Mouse (Mus musculus) kidney, embryonic 16.5 days (tissue): ENCODE data around the gene Hbs1l. TPM values are rescaled to one million over a fixed set of nuclear protein-coding genes. Genes with fewer than 3 reads are reported as not detected.
A peak's percentile ranks its signal among the peaks of the same experiment; 100 is the strongest.

ENCODE experiments used
- ATAC-seq: fragments of 200-750 bp; cut with Nextera tagmentation; 2 replicates; pipeline ENCODE4 v1.8.0; 2017; ENCODE audit warnings: moderate TSS enrichment; ENCODE audit not compliant: low FRiP score, low TSS enrichment
- H3K27ac ChIP-seq: fragments of 300-500 bp; sonication (generic); 2 replicates; pipeline ENCODE4 v1.5.1; 2014; ENCODE audit warnings: low read length
- H3K27me3 ChIP-seq: fragments of 300-500 bp; sonication (generic); 2 replicates; pipeline ENCODE4 v1.6.1; 2014; ENCODE audit warnings: low read length, control low read depth, mixed read lengths; ENCODE audit not compliant: insufficient read depth
- H3K36me3 ChIP-seq: fragments of 300-500 bp; sonication (generic); 2 replicates; pipeline ENCODE4 v1.6.1; 2014; ENCODE audit warnings: low read length, control low read depth, mixed read lengths; ENCODE audit not compliant: insufficient read depth
- H3K4me1 ChIP-seq: fragments of 300-500 bp; sonication (generic); 2 replicates; pipeline ENCODE4 v1.6.1; 2014; ENCODE audit warnings: low read length, control low read depth, mixed read lengths; ENCODE audit not compliant: insufficient read depth
- H3K4me2 ChIP-seq: fragments of 300-500 bp; sonication (generic); replicated peaks from 2 replicates; pipeline ENCODE4 v1.6.1; 2014; ENCODE audit warnings: low read depth, low read length
- H3K4me3 ChIP-seq: fragments of 300-500 bp; sonication (generic); 2 replicates; pipeline ENCODE4 v1.5.1; 2014; ENCODE audit warnings: mild to moderate bottlenecking, low read length
- H3K9ac ChIP-seq: fragments of 300-500 bp; sonication (generic); replicated peaks from 2 replicates; pipeline ENCODE4 v1.6.1; 2014; ENCODE audit warnings: low read length
- H3K9me3 ChIP-seq: fragments of 300-500 bp; sonication (generic); 2 replicates; pipeline ENCODE4 v1.6.1; 2016; ENCODE audit warnings: low read length, control low read depth
- WGBS: fragments of 180-500 bp; shearing (Covaris S2); extraction: QIAGEN DNeasy Blood & Tissue Kit; methylation state at CpG from one replicate; pipeline ENCODE4 v1.1.7; 2014; 5-methylcytosine and 5-hydroxymethylcytosine counted together
- polyA plus RNA-seq: library from polyadenylated mRNA; unstranded; fragments of >200 nt; fragmentation: Nextera tagmentation; extraction: Ambion mirVana; gene quantifications from 2 replicates; pipeline ENCODE4 v1.2.1, GENCODE M21; 2015

Gene Hbs1l
- polyA plus RNA-seq, 1 experiment from 2014 or later: 99.9 TPM

- Histone ChIP-seq H3K36me3 (peaks cover 47% of the 10 kb centered on the region), H3K9me3 (no peaks in the 10 kb centered on the region), H3K4me1 (no peaks in the 10 kb centered on the region), H3K27me3 (no peaks in the 10 kb centered on the region), H3K4me3 (no peak overlapping the region), H3K4me2 (no peak overlapping the region), H3K27ac (no peak overlapping the region), H3K9ac (no peak overlapping the region)
- WGBS: 63% methylated on average over 12 of the region's 12 CpGs
- ATAC-seq: peak; percentile 35; the same call in 1 of the 2 replicates
Observed at GRCm38 (mm10) chr10:21351766-21352165, 56.0 kb downstream of the Hbs1l start.

- no peak overlapping the region for H3K4me2 ChIP-seq
- H3K27me3 ChIP-seq: no peaks in the 10 kb centered on the region
- no peaks in the 10 kb centered on the region for H3K4me1 ChIP-seq
- no peak for ATAC-seq
- H3K4me3 ChIP-seq: no peak overlapping the region
- no peak overlapping the region for H3K9ac ChIP-seq
- H3K27ac ChIP-seq: no peak overlapping the region
- WGBS: 75% methylated on average over 5 of the region's 5 CpGs
- H3K36me3 ChIP-seq: peaks cover 45% of the 10 kb centered on the region
- H3K9me3 ChIP-seq: no peaks in the 10 kb centered on the region
Observed at GRCm38 (mm10) chr10:21353890-21354289, 58.1 kb downstream of the Hbs1l start.

GRCm38 (mm10) chr10:21354506-21354905 lies 58.7 kb downstream of the Hbs1l start:
- Histone ChIP-seq H3K9me3 (no peaks in the 10 kb centered on the region), H3K9ac (no peak overlapping the region), H3K4me3 (no peak overlapping the region), H3K36me3 (peaks cover 45% of the 10 kb centered on the region), H3K4me1 (no peaks in the 10 kb centered on the region), H3K27me3 (no peaks in the 10 kb centered on the region), H3K4me2 (no peak overlapping the region), H3K27ac (no peak overlapping the region)
- 89% methylated on average over 7 of the region's 7 CpGs for WGBS
- ATAC-seq: no peak

GRCm38 (mm10) chr10:21357986-21358385 lies 62.2 kb downstream of the Hbs1l start:
- 93% methylated on average over 8 of the region's 8 CpGs for WGBS
- Histone ChIP-seq H3K27me3 (no peaks in the 10 kb centered on the region), H3K9me3 (no peaks in the 10 kb centered on the region), H3K9ac (no peak overlapping the region), H3K36me3 (peaks cover 37% of the 10 kb centered on the region), H3K4me3 (no peak overlapping the region), H3K27ac (no peak overlapping the region), H3K4me1 (no peaks in the 10 kb centered on the region), H3K4me2 (no peak overlapping the region)
- ATAC-seq: no peak

- ATAC-seq: no peak
- Histone ChIP-seq H3K9ac (no peak overlapping the region), H3K4me1 (no peaks in the 10 kb centered on the region), H3K4me3 (no peak overlapping the region), H3K9me3 (no peaks in the 10 kb centered on the region), H3K27me3 (no peaks in the 10 kb centered on the region), H3K36me3 (peaks cover 30% of the 10 kb centered on the region; the same call in 1 of the 2 replicates), H3K27ac (no peak overlapping the region), H3K4me2 (no peak overlapping the region)
- WGBS: 87% methylated on average over 4 of the region's 4 CpGs
Observed at GRCm38 (mm10) chr10:21359086-21359485, 63.3 kb downstream of the Hbs1l start.

GRCm38 (mm10) chr10:21361871-21362270 lies 66.1 kb downstream of the Hbs1l start:
- Histone ChIP-seq H3K4me1 (no peaks in the 10 kb centered on the region), H3K4me2 (no peak overlapping the region), H3K9ac (no peak overlapping the region), H3K36me3 (peaks cover 34% of the 10 kb centered on the region), H3K27me3 (no peaks in the 10 kb centered on the region), H3K27ac (no peak overlapping the region), H3K4me3 (no peak overlapping the region), H3K9me3 (no peaks in the 10 kb centered on the region)
- 51% methylated on average over 7 of the region's 7 CpGs for WGBS
- ATAC-seq: no peak

GRCm38 (mm10) chr10:21363297-21363696 lies 67.5 kb downstream of the Hbs1l start:
- 87% methylated on average over 4 of the region's 4 CpGs for WGBS
- Histone ChIP-seq H3K9me3 (no peaks in the 10 kb centered on the region), H3K27ac (no peak overlapping the region), H3K4me2 (no peak overlapping the region), H3K9ac (no peak overlapping the region), H3K27me3 (no peaks in the 10 kb centered on the region), H3K4me1 (no peaks in the 10 kb centered on the region), H3K4me3 (no peak overlapping the region), H3K36me3 (peaks cover 36% of the 10 kb centered on the region)
- ATAC-seq: no peak

GRCm38 (mm10) chr10:21364946-21365345 lies 69.2 kb downstream of the Hbs1l start:
- Histone ChIP-seq H3K9me3 (no peaks in the 10 kb centered on the region), H3K9ac (no peak overlapping the region), H3K27ac (no peak overlapping the region), H3K27me3 (no peaks in the 10 kb centered on the region), H3K4me3 (no peak overlapping the region), H3K4me2 (no peak overlapping the region), H3K36me3 (peaks cover 35% of the 10 kb centered on the region), H3K4me1 (no peaks in the 10 kb centered on the region)
- 95% methylated on average over 7 of the region's 7 CpGs for WGBS
- ATAC-seq: no peak

GRCm38 (mm10) chr10:21365897-21366296 lies 70.1 kb downstream of the Hbs1l start:
- 69% methylated on average over 4 of the region's 4 CpGs for WGBS
- Histone ChIP-seq H3K4me3 (no peak overlapping the region), H3K9ac (no peak overlapping the region), H3K27ac (no peak overlapping the region), H3K27me3 (no peaks in the 10 kb centered on the region), H3K4me1 (no peaks in the 10 kb centered on the region), H3K36me3 (peaks cover 39% of the 10 kb centered on the region), H3K4me2 (no peak overlapping the region), H3K9me3 (no peaks in the 10 kb centered on the region)
- no peak for ATAC-seq

- ATAC-seq: no peak
- Histone ChIP-seq H3K4me1 (no peaks in the 10 kb centered on the region), H3K9ac (no peak overlapping the region), H3K4me3 (no peak overlapping the region), H3K36me3 (peaks cover 35% of the 10 kb centered on the region), H3K27me3 (no peaks in the 10 kb centered on the region), H3K9me3 (no peaks in the 10 kb centered on the region), H3K27ac (no peak overlapping the region), H3K4me2 (no peak overlapping the region)
- WGBS: 55% methylated on average over 3 of the region's 3 CpGs
Observed at GRCm38 (mm10) chr10:21366471-21366870, 70.7 kb downstream of the Hbs1l start.
